Mouse (Mus musculus) left cerebral cortex, postnatal 4 days (tissue): ENCODE measurements around the gene Cox8a. TPM values are rescaled to one million over a fixed set of nuclear protein-coding genes. Genes with fewer than 3 reads are reported as not detected.

Source experiments
- DNase-seq: peaks from one replicate; pipeline ENCODE4 v3.0.0-alpha.2; 2022
- intact Hi-C: fragments of 180-260 bp; cut with DNase I; formaldehyde crosslinking; loops from one replicate; pipeline ENCODE4 v1.15.1; 2025
- total RNA-seq, 2 experiments: library from RNA; stranded (reverse); gene quantifications; 2 replicates each; pipeline ENCODE4 v1.2.3; 2021

The Cox8a gene
- total RNA-seq, 2 experiments from 2014 or later, result 469 to 499 TPM

- intact Hi-C loops, result no loop called here
- DNase-seq, result no peak
Observed at GRCm38 (mm10) chr19:7189026-7189425, 28.4 kb downstream of the Cox8a start.

GRCm38 (mm10) chr19:7187157-7187556 lies 30.3 kb downstream of the Cox8a start:
- intact Hi-C loops, result no loop called here
- DNase-seq, result no peak

- intact Hi-C loops, result no loop called here
- DNase-seq, result no peak
Observed at GRCm38 (mm10) chr19:7185715-7186291, 31.6 kb downstream of the Cox8a start.

- no peak for DNase-seq
- intact Hi-C loops, result no loop called here
Observed at GRCm38 (mm10) chr19:7185059-7185458, 32.4 kb downstream of the Cox8a start.

GRCm38 (mm10) chr19:7183419-7183818 lies 34.0 kb downstream of the Cox8a start:
- intact Hi-C loops, result no loop called here
- DNase-seq, result no peak

- peak; percentile 99 for DNase-seq
Observed at GRCm38 (mm10) chr19:7182273-7182949, 35.0 kb downstream of the Cox8a start.

GRCm38 (mm10) chr19:7181496-7181895 lies 35.9 kb downstream of the Cox8a start:
- no peak for DNase-seq
- intact Hi-C loops, result no loop called here

More at GRCm38 (mm10) chr19:7182273-7182949, 35.0 kb downstream of the Cox8a start:
- intact Hi-C loops, result no loop called here

- intact Hi-C loops, result no loop called here
Observed at GRCm38 (mm10) chr19:7180756-7181405, 36.5 kb downstream of the Cox8a start.

GRCm38 (mm10) chr19:7178841-7179452 lies 38.5 kb downstream of the Cox8a start:
- peak; percentile 80 for DNase-seq

More at GRCm38 (mm10) chr19:7180756-7181405, 36.5 kb downstream of the Cox8a start:
- DNase-seq, result peak; percentile 75

GRCm38 (mm10) chr19:7177804-7178511 lies 39.5 kb downstream of the Cox8a start:
- no peak for DNase-seq
- intact Hi-C loops, result no loop called here

More at GRCm38 (mm10) chr19:7178841-7179452, 38.5 kb downstream of the Cox8a start:
- intact Hi-C loops, result no loop called here

- peak; percentile 65 for DNase-seq
- intact Hi-C loops, result no loop called here
Observed at GRCm38 (mm10) chr19:7176041-7176696, 41.2 kb downstream of the Cox8a start.

- peak; percentile 87 for DNase-seq
- intact Hi-C loops, result no loop called here
Observed at GRCm38 (mm10) chr19:7172051-7172866, 45.2 kb downstream of the Cox8a start.

GRCm38 (mm10) chr19:7171447-7171846 lies 46.0 kb downstream of the Cox8a start:
- no peak for DNase-seq
- intact Hi-C loops, result no loop called here

GRCm38 (mm10) chr19:7170916-7171315 lies 46.5 kb downstream of the Cox8a start:
- intact Hi-C loops, result no loop called here
- no peak for DNase-seq

- intact Hi-C loops, result no loop called here
- DNase-seq, result no peak
Observed at GRCm38 (mm10) chr19:7168423-7168822, 49.0 kb downstream of the Cox8a start.

- intact Hi-C loops, result no loop called here
- DNase-seq, result no peak
Observed at GRCm38 (mm10) chr19:7166767-7167166, 50.6 kb downstream of the Cox8a start.

GRCm38 (mm10) chr19:7166200-7166711 lies 51.2 kb downstream of the Cox8a start:
- DNase-seq, result no peak
- intact Hi-C loops, result no loop called here

- intact Hi-C loops, result no loop called here
- DNase-seq, result no peak
Observed at GRCm38 (mm10) chr19:7165509-7166199, 51.8 kb downstream of the Cox8a start.
